Mouse (Mus musculus) heart, postnatal 0 days (tissue): ENCODE results near the gene Bnipl.

ENCODE experiments used
- CTCF ChIP-seq: IDR thresholded peaks from 2 replicates; pipeline ENCODE4 v1.5.1; 2016; ENCODE audit warnings: antibody characterized with exemption, control low read depth, low read depth
- EP300 ChIP-seq: IDR thresholded peaks from 2 replicates; pipeline ENCODE4 v1.6.1; 2016; ENCODE audit warnings: antibody characterized with exemption, low read depth

- TF ChIP-seq CTCF (no peak), EP300 (no peak)
These were observed 50.9 kb downstream of the Bnipl start for GRCm38 (mm10) chr3:95200132-95200531.
